Comparison of ENCODE assay signal across 8 mouse cellular contexts in genomic region chr15:102107689-102108573, GRCm38 (mm10). TPM values are rescaled to one million over a fixed set of nuclear protein-coding genes. Genes with fewer than 3 reads are reported as not detected.
DNase-seq lines count a peak whose midpoint lies in the region; ATAC-seq and TF ChIP-seq lines count a peak whose summit lies in the region.

No protein-coding gene starts in this region.

- no peak overlapping the region for H3K27ac ChIP-seq in testis, adult 2 months (ENCODE audit: control insufficient read depth, insufficient read depth, low read depth, low read length)
- no peak overlapping the region for H3K27ac ChIP-seq in embryonic facial prominence, embryonic 14.5 days (replicated peaks; ENCODE audit: low read depth, low read length)
- H3K27ac ChIP-seq in limb, embryonic 10.5 days, result no peak overlapping the region
- no peak overlapping the region for H3K27ac ChIP-seq in midbrain, embryonic 14.5 days (replicated peaks; ENCODE audit: low read depth, low read length)

- no peaks in the 10 kb centered on the region for H3K9me3 ChIP-seq in embryonic facial prominence, embryonic 14.5 days (ENCODE audit: control insufficient read depth, low read length)
- no peaks in the 10 kb centered on the region for H3K9me3 ChIP-seq in limb, embryonic 10.5 days (replicated peaks)
- no peaks in the 10 kb centered on the region for H3K9me3 ChIP-seq in midbrain, embryonic 14.5 days (ENCODE audit: control insufficient read depth, low read length)

- no peak overlapping the region for H3K4me3 ChIP-seq in testis, adult 2 months (ENCODE audit: control insufficient read depth, low read depth, low read length)
- H3K4me3 ChIP-seq in embryonic facial prominence, embryonic 14.5 days (ENCODE audit: low read depth, low read length), result 0 out of 2 replicates have a peak overlapping the region, but pooled peaks have one; percentile 15
- H3K4me3 ChIP-seq in limb, embryonic 10.5 days, result no peak overlapping the region
- peak overlapping the region; percentile 29; the same call in 1 of the 2 replicates for H3K4me3 ChIP-seq in midbrain, embryonic 14.5 days (replicated peaks; ENCODE audit: low read depth, low read length)

- H3K9ac ChIP-seq in embryonic facial prominence, embryonic 14.5 days (ENCODE audit: low read depth, low read length), result no peak overlapping the region
- no peak overlapping the region for H3K9ac ChIP-seq in midbrain, embryonic 14.5 days (replicated peaks; ENCODE audit: low read length)

- H3K4me1 ChIP-seq in testis, adult 2 months (ENCODE audit: control insufficient read depth, insufficient read depth, low read length), result peaks cover 10% of the 10 kb centered on the region
- H3K4me1 ChIP-seq in embryonic facial prominence, embryonic 14.5 days (ENCODE audit: control insufficient read depth, insufficient read depth, low read length), result peaks cover 30% of the 10 kb centered on the region
- H3K4me1 ChIP-seq in limb, embryonic 10.5 days, result peaks cover 67% of the 10 kb centered on the region
- H3K4me1 ChIP-seq in midbrain, embryonic 14.5 days (ENCODE audit: control insufficient read depth, insufficient read depth, low read length), result peaks cover 16% of the 10 kb centered on the region

- intact Hi-C loops in heart, postnatal 10 days (cut with DNase I), result loop anchor here (2.0 to 5.0 kb wide), 2 partner anchors 15 to 39 kb away; no protein-coding TSS in a partner anchor

- TF ChIP-seq CTCF in testis, adult 2 months (IDR thresholded peaks at IDR 0.05; ENCODE audit: control insufficient read depth, insufficient read depth, insufficient replicate concordance, low read depth, low read length), result peak; percentile 56; the same call in 1 of the 2 replicates

- 44% methylated on average over 13 of the region's 13 CpGs for WGBS in embryonic facial prominence, embryonic 14.5 days
- 43% methylated on average over 13 of the region's 13 CpGs for WGBS in limb, embryonic 10.5 days
- WGBS in midbrain, embryonic 14.5 days, result 33% methylated on average over 13 of the region's 13 CpGs

- peak overlapping the region; percentile 65 for H3K4me2 ChIP-seq in embryonic facial prominence, embryonic 14.5 days (ENCODE audit: low read depth, low read length)
- peak overlapping the region; percentile 55; the same call in 1 of the 2 replicates for H3K4me2 ChIP-seq in midbrain, embryonic 14.5 days (ENCODE audit: low read length)

- no peak for TF ChIP-seq POLR2A in testis, adult 2 months (IDR thresholded peaks at IDR 0.05; ENCODE audit: control insufficient read depth, low read depth, low read length)

- ATAC-seq in embryonic facial prominence, embryonic 14.5 days (ENCODE audit: low read depth), result no peak
- ATAC-seq in midbrain, embryonic 14.5 days (ENCODE audit: low FRiP score, low TSS enrichment), result no peak; the same call in 1 of the 2 replicates

- H3K27me3 ChIP-seq in testis, adult 2 months (ENCODE audit: control insufficient read depth, insufficient read depth, low read length), result no peaks in the 10 kb centered on the region
- no peaks in the 10 kb centered on the region for H3K27me3 ChIP-seq in embryonic facial prominence, embryonic 14.5 days (replicated peaks; ENCODE audit: control insufficient read depth, insufficient read depth, low read length)
- peaks cover 22% of the 10 kb centered on the region for H3K27me3 ChIP-seq in limb, embryonic 10.5 days (ENCODE audit: low read depth, poor library complexity, severe bottlenecking)
- peaks cover 31% of the 10 kb centered on the region for H3K27me3 ChIP-seq in midbrain, embryonic 14.5 days (ENCODE audit: control insufficient read depth, insufficient read depth, low read length)

- DNase-seq in testis, postnatal 14 days (ENCODE audit: low spot score), result no peak
- peak; percentile 69 to 76 for DNase-seq in adrenal gland, postnatal 36 days
- DNase-seq in embryonic facial prominence, embryonic 14.5 days (ENCODE audit: low spot score), result peak; percentile 70
- peak; percentile 72 to 84 for DNase-seq in heart, postnatal 10 days
- peak; percentile 75 for DNase-seq in limb, embryonic 10.5 days (ENCODE audit: low spot score)
- peak; percentile 85 for DNase-seq in midbrain, embryonic 14.5 days
- DNase-seq in thymus, postnatal 10 days (ENCODE audit: low spot score in 2 of 2), result peak; percentile 46 to 72

- H3K36me3 ChIP-seq in testis, adult 2 months (ENCODE audit: control insufficient read depth, insufficient read depth, low read length), result no peaks in the 10 kb centered on the region
- H3K36me3 ChIP-seq in embryonic facial prominence, embryonic 14.5 days (ENCODE audit: control insufficient read depth, insufficient read depth, low read length), result peaks cover 82% of the 10 kb centered on the region
- peaks cover 57% of the 10 kb centered on the region for H3K36me3 ChIP-seq in limb, embryonic 10.5 days
- H3K36me3 ChIP-seq in midbrain, embryonic 14.5 days (ENCODE audit: control insufficient read depth, insufficient read depth, low read length), result no peaks in the 10 kb centered on the region

RNA-seq across cellular contexts. Expression of gene Tns2, which starts 7.7 kb away (rescaled TPM):
- polyA plus RNA-seq in testis, adult 2 months (2012; rRNA removed), result 6.5 and 6.9 TPM in 2 replicates
- total RNA-seq in adrenal gland, postnatal 36 days (2021), result 10 to 100 TPM; 68.4 to 87.6 TPM
- polyA plus RNA-seq in embryonic facial prominence, embryonic 14.5 days (2014; fragmentation: Nextera tagmentation; extraction: Ambion mirVana), result 45.9 and 56.4 TPM in 2 replicates
- total RNA-seq in heart, postnatal 10 days (2021), result 100 to 1,000 TPM in 1 of 2 experiments, 10 to 100 TPM in 1; 95.1 to 108 TPM
- polyA plus RNA-seq in limb, embryonic 10.5 days (2016; fragmentation: Nextera tagmentation; extraction: Ambion mirVana), result 13.0 and 18.6 TPM in 2 replicates
- polyA plus RNA-seq in midbrain, embryonic 14.5 days (2014; fragmentation: Nextera tagmentation; extraction: Ambion mirVana), result 3.6 and 8.9 TPM in 2 replicates

RNA-seq across cellular contexts. Expression of gene Spryd3, which starts 28.1 kb away (rescaled TPM):
- polyA plus RNA-seq in testis, adult 2 months (2012; rRNA removed), result 42.1 and 46.6 TPM in 2 replicates
- total RNA-seq in adrenal gland, postnatal 36 days (2021), result 10 to 100 TPM; 34.4 to 42.4 TPM
- 19.2 TPM in 2 replicates for polyA plus RNA-seq in embryonic facial prominence, embryonic 14.5 days (2014; fragmentation: Nextera tagmentation; extraction: Ambion mirVana)
- 10 to 100 TPM; 19.1 to 22.2 TPM for total RNA-seq in heart, postnatal 10 days (2021)
- 12.6 and 14.6 TPM in 2 replicates for polyA plus RNA-seq in limb, embryonic 10.5 days (2016; fragmentation: Nextera tagmentation; extraction: Ambion mirVana)
- polyA plus RNA-seq in midbrain, embryonic 14.5 days (2014; fragmentation: Nextera tagmentation; extraction: Ambion mirVana), result 40.2 and 52.5 TPM in 2 replicates

RNA-seq across cellular contexts. Expression of gene Eif4b, which starts 34.4 kb away (rescaled TPM):
- 75.6 and 75.9 TPM in 2 replicates for polyA plus RNA-seq in testis, adult 2 months (2012; rRNA removed)
- total RNA-seq in adrenal gland, postnatal 36 days (2021), result 100 to 1,000 TPM; 225 to 261 TPM
- 123 and 141 TPM in 2 replicates for polyA plus RNA-seq in embryonic facial prominence, embryonic 14.5 days (2014; fragmentation: Nextera tagmentation; extraction: Ambion mirVana)
- 100 to 1,000 TPM; 149 to 154 TPM for total RNA-seq in heart, postnatal 10 days (2021)
- 133 and 140 TPM in 2 replicates for polyA plus RNA-seq in limb, embryonic 10.5 days (2016; fragmentation: Nextera tagmentation; extraction: Ambion mirVana)
- 76.7 and 98.8 TPM in 2 replicates for polyA plus RNA-seq in midbrain, embryonic 14.5 days (2014; fragmentation: Nextera tagmentation; extraction: Ambion mirVana)

RNA-seq across cellular contexts. Expression of gene Igfbp6, which starts 36.2 kb away (rescaled TPM):
- 25.5 and 27.3 TPM in 2 replicates for polyA plus RNA-seq in testis, adult 2 months (2012; rRNA removed)
- total RNA-seq in adrenal gland, postnatal 36 days (2021), result 10 to 100 TPM; 43.4 to 51.3 TPM
- 15.0 and 20.1 TPM in 2 replicates for polyA plus RNA-seq in embryonic facial prominence, embryonic 14.5 days (2014; fragmentation: Nextera tagmentation; extraction: Ambion mirVana)
- 10 to 100 TPM; 24.8 to 30.5 TPM for total RNA-seq in heart, postnatal 10 days (2021)
- polyA plus RNA-seq in limb, embryonic 10.5 days (2016; fragmentation: Nextera tagmentation; extraction: Ambion mirVana), result 0.23 and 0.46 TPM in 2 replicates
- polyA plus RNA-seq in midbrain, embryonic 14.5 days (2014; fragmentation: Nextera tagmentation; extraction: Ambion mirVana), result 1.3 and 1.6 TPM in 2 replicates

RNA-seq across cellular contexts. Expression of gene Soat2, which starts 42.4 kb away (rescaled TPM):
- 0.12 and 0.14 TPM in 2 replicates for polyA plus RNA-seq in testis, adult 2 months (2012; rRNA removed)
- under 1 TPM; 0.40 to 0.49 TPM for total RNA-seq in adrenal gland, postnatal 36 days (2021)
- 0.17 and 0.63 TPM in 2 replicates for polyA plus RNA-seq in embryonic facial prominence, embryonic 14.5 days (2014; fragmentation: Nextera tagmentation; extraction: Ambion mirVana)
- total RNA-seq in heart, postnatal 10 days (2021), result under 1 TPM in 1 of 2 experiments, not detected in 1; 0.20 TPM
- polyA plus RNA-seq in limb, embryonic 10.5 days (2016; fragmentation: Nextera tagmentation; extraction: Ambion mirVana), result 0.06 and 0.24 TPM in 2 replicates
- not detected in 2 replicates for polyA plus RNA-seq in midbrain, embryonic 14.5 days (2014; fragmentation: Nextera tagmentation; extraction: Ambion mirVana)

Comparison
In these comparisons a context has a peak if more than half of its experiments do, and no peak if none do; other contexts are left out.
1. H3K4me3 ChIP-seq: peak in embryonic facial prominence, embryonic 14.5 days (single experiment) and midbrain, embryonic 14.5 days (single experiment); none in testis, adult 2 months (single experiment) and limb, embryonic 10.5 days (single experiment).